Mouse (Mus musculus) heart, embryonic 14.5 days (tissue): Measurements from ENCODE around the gene Rhbdl3. TPM values are rescaled to one million over a fixed set of nuclear protein-coding genes. Genes with fewer than 3 reads are reported as not detected.
"Not testable (repeated sequence)": the region's sequence is repeated elsewhere in the genome, so short reads cannot be mapped to it uniquely, and the experiment has no call there.

Experiments used
- ATAC-seq: fragments of 200-750 bp; cut with Nextera tagmentation; 2 replicates; pipeline ENCODE4 v1.8.0; 2017; ENCODE audit warnings: low read depth, moderate TSS enrichment; ENCODE audit not compliant: insufficient number of reproducible peaks, insufficient read depth, low FRiP score
- H3K27ac ChIP-seq, 2 experiments: fragments of 200-500 bp in 1 of 2; fragments of 300-500 bp in 1 of 2; sonication (generic) in 1 of 2; replicated peaks in 1 of 2; 2 replicates each; pipeline ENCODE4 v1.5.1; 2012 to 2014; ENCODE audit warnings: low read depth in 2 of 2, low read length in 2 of 2, control low read depth in 1 of 2, mild to moderate bottlenecking in 1 of 2, mixed read lengths in 1 of 2; ENCODE audit not compliant: control insufficient read depth in 1 of 2, insufficient read depth in 1 of 2
- H3K27me3 ChIP-seq: fragments of 300-500 bp; sonication (generic); 2 replicates; pipeline ENCODE4 v1.6.1; 2014; ENCODE audit warnings: mild to moderate bottlenecking, low read length, control low read depth; ENCODE audit not compliant: control insufficient read depth, insufficient read depth
- H3K36me3 ChIP-seq: fragments of 300-500 bp; sonication (generic); 2 replicates; pipeline ENCODE4 v1.6.1; 2014; ENCODE audit warnings: mild to moderate bottlenecking, control low read depth, low read length, mixed read lengths; ENCODE audit not compliant: control insufficient read depth, insufficient read depth
- H3K4me1 ChIP-seq, 2 experiments: fragments of 200-500 bp in 1 of 2; fragments of 300-500 bp in 1 of 2; sonication (generic) in 1 of 2; 2 replicates each; pipeline ENCODE4 v1.6.1; 2012 to 2014; ENCODE audit warnings: low read length in 2 of 2, control low read depth in 1 of 2, mixed read lengths in 1 of 2; ENCODE audit not compliant: control insufficient read depth in 2 of 2, insufficient read depth in 2 of 2
- H3K4me2 ChIP-seq: fragments of 300-500 bp; sonication (generic); 2 replicates; pipeline ENCODE4 v1.6.1; 2014; ENCODE audit warnings: mild to moderate bottlenecking, low read length
- H3K4me3 ChIP-seq, 2 experiments: fragments of 200-500 bp in 1 of 2; fragments of 300-500 bp in 1 of 2; sonication (generic) in 1 of 2; 2 replicates each; pipeline ENCODE4 v1.5.1; 2012 to 2014; ENCODE audit warnings: low read length in 2 of 2, mild to moderate bottlenecking in 2 of 2, control low read depth in 1 of 2, low read depth in 1 of 2, moderate library complexity in 1 of 2; ENCODE audit not compliant: control insufficient read depth in 1 of 2, insufficient read depth in 1 of 2
- H3K9ac ChIP-seq: fragments of 300-500 bp; sonication (generic); 2 replicates; pipeline ENCODE4 v1.6.1; 2014; ENCODE audit warnings: mild to moderate bottlenecking, low read length
- H3K9me3 ChIP-seq: fragments of 300-500 bp; sonication (generic); 2 replicates; pipeline ENCODE4 v1.6.1; 2016; ENCODE audit warnings: low read length, control low read depth; ENCODE audit not compliant: control insufficient read depth
- WGBS: fragments of 180-500 bp; shearing (Covaris S2); extraction: QIAGEN DNeasy Blood & Tissue Kit; methylation state at CpG from one replicate; pipeline ENCODE4 v1.1.7; 2014; 5-methylcytosine and 5-hydroxymethylcytosine counted together
- polyA plus RNA-seq: library from polyadenylated mRNA; unstranded; fragments of >200 nt; fragmentation: Nextera tagmentation; extraction: Ambion mirVana; gene quantifications from 2 replicates; pipeline ENCODE4 v1.2.1, GENCODE M21; 2014

Gene Rhbdl3
- polyA plus RNA-seq, 1 experiment from 2014 or later = 1.7 TPM

DNA sequence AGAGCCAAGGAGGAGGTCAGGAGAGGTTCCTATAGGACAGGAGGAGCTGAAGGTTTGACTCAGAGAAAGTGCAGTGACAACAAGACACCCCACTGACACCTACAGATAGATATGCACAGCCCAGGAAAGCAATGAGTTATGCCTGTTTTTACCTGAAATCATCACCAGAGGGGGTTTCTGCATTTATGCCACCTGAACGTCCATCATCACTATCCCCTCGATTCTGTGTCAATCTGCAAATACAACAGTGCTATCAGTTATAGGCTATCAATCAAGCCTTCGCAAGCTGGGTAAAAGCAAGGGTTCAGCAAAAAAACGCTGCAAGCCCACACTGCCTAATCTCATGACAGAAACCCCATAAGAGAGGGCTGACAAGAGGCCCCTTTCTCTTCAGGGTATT is 75.9 kb downstream of the Rhbdl3 start:
- H3K27me3 ChIP-seq = no peaks in the 10 kb centered on the region
- no peak overlapping the region; the same call in 1 of the 2 replicates for H3K9ac ChIP-seq
- H3K36me3 ChIP-seq = peaks cover 29% of the 10 kb centered on the region
- no peaks in the 10 kb centered on the region for H3K9me3 ChIP-seq
- no peak overlapping the region for H3K27ac ChIP-seq
- WGBS = 67% methylated on average over 4 of the region's 4 CpGs
- H3K4me3 ChIP-seq = no peak overlapping the region
- no peak overlapping the region for H3K4me2 ChIP-seq
- H3K4me1 ChIP-seq = peaks cover 0 to 7% of the 10 kb centered on the region in 2 experiments; a peak in 1 of 4 replicates
- no peak for ATAC-seq

- 2% methylated on average over 43 of the region's 43 CpGs for WGBS
- ATAC-seq = peak; percentile 74
- H3K4me2 ChIP-seq = peak within 1 kb of the TSS; percentile 80
These were observed 77.2 kb downstream of the Rhbdl3 start, which contains the start of gene 5730455P16Rik for GRCm38 (mm10) chr11:80377712-80378451. 5730455P16Rik (minus strand) TSS chr11:80378034.

GRCm38 (mm10) chr11:80378452-80379068 is 77.8 kb downstream of the Rhbdl3 start:
- Histone ChIP-seq H3K27ac (peak overlapping the region in 1 of 2 experiments; percentile 75; a peak in 1 of 4 replicates), H3K4me2 (peak overlapping the region; percentile 80), H3K4me3 (peak overlapping the region in 1 of 2 experiments; percentile 85; a peak in 2 of 4 replicates), H3K4me1 (peaks cover 0 to 14% of the 10 kb centered on the region in 2 experiments; a peak in 2 of 4 replicates), H3K36me3 (peaks cover 13% of the 10 kb centered on the region), H3K9ac (peak overlapping the region; percentile 96)
- H3K27me3 ChIP-seq, ATAC-seq, H3K9me3 ChIP-seq: not testable (repeated sequence)
- whole genome bisulfite sequencing = 54% methylated on average over 2 of the region's 2 CpGs

More at GRCm38 (mm10) chr11:80377712-80378451, 77.2 kb downstream of the Rhbdl3 start, which contains the start of gene 5730455P16Rik:
- Histone ChIP-seq H3K4me3 (peak within 1 kb of the TSS; percentile 80 to 85), H3K4me1 (peaks cover 0 to 14% of the 10 kb centered on the region in 2 experiments; a peak in 2 of 4 replicates), H3K27ac (peak within 1 kb of the TSS; percentile 75 to 81; a peak in 2 of 4 replicates), H3K27me3 (no peaks in the 10 kb centered on the region), H3K36me3 (peaks cover 19% of the 10 kb centered on the region), H3K9ac (peak within 1 kb of the TSS; percentile 96), H3K9me3 (no peaks in the 10 kb centered on the region)

DNA sequence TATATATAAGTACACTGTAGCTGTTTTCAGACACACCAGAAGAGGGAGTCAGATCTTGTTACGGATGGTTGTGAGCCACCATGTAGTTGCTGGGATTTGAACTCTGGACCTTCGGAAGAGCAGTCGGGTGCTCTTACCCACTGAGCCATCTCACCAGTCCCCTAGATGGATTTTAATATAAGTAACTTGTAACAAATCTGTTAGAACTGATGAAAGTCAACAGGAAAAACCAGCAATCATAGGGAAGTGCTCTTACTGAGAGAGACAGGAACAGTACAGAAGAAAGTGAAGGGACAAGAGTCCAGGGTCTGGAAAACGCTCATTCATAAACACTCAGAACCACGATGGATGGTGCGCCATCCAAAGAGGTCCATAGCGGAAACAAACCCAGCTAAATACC is 78.5 kb downstream of the Rhbdl3 start:
- H3K4me1 ChIP-seq = peaks cover 0 to 14% of the 10 kb centered on the region in 2 experiments; a peak in 2 of 4 replicates
- H3K36me3 ChIP-seq, H3K27me3 ChIP-seq, H3K9me3 ChIP-seq, H3K27ac ChIP-seq, H3K4me2 ChIP-seq, ATAC-seq, H3K4me3 ChIP-seq, H3K9ac ChIP-seq: not testable (repeated sequence)
- WGBS = 94% methylated on average over 7 of the region's 7 CpGs

- Histone ChIP-seq H3K4me3 (peak overlapping the region; percentile 91 to 97), H3K27me3 (no peaks in the 10 kb centered on the region), H3K36me3 (peaks cover 22% of the 10 kb centered on the region), H3K4me1 (peaks cover 0 to 30% of the 10 kb centered on the region in 2 experiments; a peak in 3 of 4 replicates), H3K9ac (peak overlapping the region; percentile 100), H3K4me2 (peak overlapping the region; percentile 80), H3K27ac (peak overlapping the region; percentile 85 to 95), H3K9me3 (no peaks in the 10 kb centered on the region)
- WGBS = 4% methylated on average over 12 of the region's 12 CpGs
- ATAC-seq = no peak
These were observed 81.9 kb downstream of the Rhbdl3 start for GRCm38 (mm10) chr11:80382626-80383018.

DNA sequence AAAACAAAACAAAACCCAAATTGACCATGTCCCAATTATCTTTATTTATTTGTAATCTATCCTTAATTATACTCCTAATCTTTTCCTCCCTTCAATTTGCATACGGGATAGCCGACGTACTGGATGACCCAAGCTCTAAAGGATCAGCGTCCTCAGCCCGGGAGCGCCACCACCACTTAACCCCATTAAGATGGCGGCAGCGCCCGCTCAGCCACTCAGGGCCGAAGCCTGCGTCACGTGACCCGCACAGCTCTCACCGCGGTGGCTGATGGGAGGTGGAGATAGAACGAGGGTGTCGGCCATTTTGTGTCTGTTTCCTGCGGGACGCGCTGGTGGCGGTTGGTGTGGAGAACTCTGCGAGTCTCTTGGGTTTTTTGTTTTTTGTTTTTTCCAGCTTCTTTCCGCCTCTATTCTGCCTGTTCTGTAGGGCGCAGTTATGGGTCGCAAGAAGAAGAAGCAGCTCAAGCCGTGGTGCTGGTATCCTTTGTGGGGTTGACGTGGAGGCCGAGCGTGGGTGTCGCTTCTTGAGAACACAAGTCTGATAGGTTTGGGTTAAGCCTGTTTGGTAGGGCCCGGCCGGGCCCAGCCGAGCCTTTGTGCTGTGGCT is 82.4 kb downstream of the Rhbdl3 start, which contains the start of gene Zfp207:
Zfp207 (plus strand) TSS at position 261 of the 607 bp plus-strand sequence.
- Histone ChIP-seq H3K36me3 (peaks cover 27% of the 10 kb centered on the region), H3K27me3 (no peaks in the 10 kb centered on the region), H3K9ac (peak within 1 kb of the TSS; percentile 100), H3K27ac (peak within 1 kb of the TSS; percentile 93 to 95), H3K4me2 (peak within 1 kb of the TSS; percentile 85), H3K9me3 (no peaks in the 10 kb centered on the region), H3K4me1 (peaks cover 0 to 30% of the 10 kb centered on the region in 2 experiments; a peak in 3 of 4 replicates), H3K4me3 (peak within 1 kb of the TSS; percentile 91 to 97)
- under 1% methylated on average over 33 of the region's 33 CpGs for WGBS
- ATAC-seq = peak; percentile 94

DNA sequence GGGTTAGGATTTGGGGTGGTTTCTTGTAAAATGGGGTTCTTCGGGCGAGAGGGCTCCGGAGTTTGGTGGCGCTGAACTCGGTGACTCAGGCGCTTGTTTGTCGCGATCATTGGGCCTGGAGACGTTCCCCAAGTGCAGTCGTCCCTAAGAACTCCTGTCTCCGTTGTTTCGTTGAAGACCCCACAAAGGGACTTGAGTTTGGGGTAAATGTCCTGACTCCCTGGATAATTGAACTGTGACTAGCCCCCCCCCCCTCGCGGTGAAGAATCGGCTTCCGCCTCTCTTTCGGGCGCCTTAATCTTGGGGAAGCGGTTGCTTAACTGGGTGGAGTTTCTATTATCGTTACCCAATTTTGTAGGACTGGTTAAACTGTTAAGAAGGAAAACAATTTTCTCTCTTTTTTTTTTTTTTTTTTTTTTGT is 82.9 kb downstream of the Rhbdl3 start:
- H3K4me2 ChIP-seq = peak overlapping the region; percentile 85
- H3K27me3 ChIP-seq = no peaks in the 10 kb centered on the region
- H3K4me3 ChIP-seq = peak overlapping the region; percentile 91 to 97
- H3K27ac ChIP-seq = peak overlapping the region; percentile 93 to 95
- under 1% methylated on average over 20 of the region's 20 CpGs for WGBS
- no peak for ATAC-seq
- H3K36me3 ChIP-seq = peaks cover 33% of the 10 kb centered on the region
- no peaks in the 10 kb centered on the region for H3K9me3 ChIP-seq
- H3K9ac ChIP-seq = peak overlapping the region; percentile 100
- peaks cover 0 to 30% of the 10 kb centered on the region in 2 experiments; a peak in 3 of 4 replicates for H3K4me1 ChIP-seq
